Mouse (Mus musculus) intestine, postnatal 0 days (tissue): ENCODE data around the gene Atp6v1g1. TPM values are rescaled to one million over a fixed set of nuclear protein-coding genes. Genes with fewer than 3 reads are reported as not detected.

Experiments used
- ATAC-seq: fragments of 200-750 bp; cut with Nextera tagmentation; 2 replicates; pipeline ENCODE4 v1.8.0; 2017; ENCODE audit warnings: mild to moderate bottlenecking, moderate TSS enrichment, moderate library complexity
- H3K27ac ChIP-seq: fragments of 300-500 bp; sonication (generic); 2 replicates; pipeline ENCODE4 v1.5.1; 2014; ENCODE audit warnings: mild to moderate bottlenecking, low read depth, low read length, moderate library complexity
- H3K27me3 ChIP-seq: fragments of 300-500 bp; sonication (generic); replicated peaks from 2 replicates; pipeline ENCODE4 v1.6.1; 2014; ENCODE audit warnings: low read length, mixed read lengths; ENCODE audit not compliant: control insufficient read depth, insufficient read depth
- H3K36me3 ChIP-seq: fragments of 300-500 bp; sonication (generic); 2 replicates; pipeline ENCODE4 v1.6.1; 2014; ENCODE audit warnings: mild to moderate bottlenecking, moderate library complexity; ENCODE audit not compliant: control insufficient read depth, insufficient read depth
- H3K4me1 ChIP-seq: fragments of 300-500 bp; sonication (generic); replicated peaks from 2 replicates; pipeline ENCODE4 v1.6.1; 2014; ENCODE audit warnings: antibody characterized with exemption, low read length, mixed read lengths; ENCODE audit not compliant: control insufficient read depth, insufficient read depth
- H3K4me2 ChIP-seq: fragments of 300-500 bp; sonication (generic); replicated peaks from 2 replicates; pipeline ENCODE4 v1.6.1; 2014; ENCODE audit warnings: low read depth, mild to moderate bottlenecking, moderate library complexity
- H3K4me3 ChIP-seq: fragments of 300-500 bp; sonication (generic); 2 replicates; pipeline ENCODE4 v1.5.1; 2014; ENCODE audit warnings: low read depth, low read length
- H3K9ac ChIP-seq: fragments of 300-500 bp; sonication (generic); 2 replicates; pipeline ENCODE4 v1.6.1; 2014; ENCODE audit warnings: mild to moderate bottlenecking, low read depth, low read length
- H3K9me3 ChIP-seq: fragments of 300-500 bp; sonication (generic); 2 replicates; pipeline ENCODE4 v1.6.1; 2016; ENCODE audit warnings: mixed run types; ENCODE audit not compliant: control insufficient read depth
- CTCF ChIP-seq: sonication (generic); IDR thresholded peaks from 2 replicates; pipeline ENCODE4 v1.5.1; 2016; ENCODE audit warnings: low read depth, mild to moderate bottlenecking, control low read depth, antibody characterized with exemption, moderate library complexity
- WGBS: fragments of 180-500 bp; shearing (Covaris S2); extraction: QIAGEN DNeasy Blood & Tissue Kit; methylation state at CpG from one replicate; pipeline ENCODE4 v1.1.7; 2014; 5-methylcytosine and 5-hydroxymethylcytosine counted together
- polyA plus RNA-seq: library from polyadenylated mRNA; unstranded; fragments of >200 nt; fragmentation: Nextera tagmentation; extraction: Ambion mirVana; gene quantifications from 2 replicates; pipeline ENCODE4 v1.2.1, GENCODE M21; 2015

Atp6v1g1 gene
- polyA plus RNA-seq, 1 experiment from 2014 or later = 364 TPM

DNA sequence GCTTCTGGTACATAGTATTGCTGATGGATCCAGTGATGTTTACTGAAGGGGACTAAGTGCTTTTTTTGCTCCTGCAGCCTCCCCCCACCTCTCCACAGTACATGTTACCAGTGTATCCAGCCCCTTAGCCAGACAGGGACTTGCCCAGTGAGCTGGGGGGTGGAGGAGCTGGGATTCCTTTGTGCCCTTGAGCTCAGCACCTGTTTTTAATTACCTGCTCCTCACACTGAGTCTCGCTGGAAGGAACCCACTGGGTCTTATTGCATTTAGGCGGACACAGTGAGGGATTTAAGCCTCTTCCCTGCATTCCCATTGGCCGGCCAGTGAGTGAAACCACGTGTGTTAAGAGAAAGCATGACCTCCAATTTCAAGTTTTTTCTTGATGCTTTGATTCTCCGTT, 38.0 kb downstream of the Atp6v1g1 start:
- H3K9me3 ChIP-seq = no peaks in the 10 kb centered on the region
- no peak for TF ChIP-seq CTCF
- H3K9ac ChIP-seq = no peak overlapping the region
- no peak for ATAC-seq
- H3K4me2 ChIP-seq = no peak overlapping the region
- H3K27ac ChIP-seq = no peak overlapping the region
- H3K27me3 ChIP-seq = no peaks in the 10 kb centered on the region
- peaks cover 35% of the 10 kb centered on the region for H3K36me3 ChIP-seq
- no peak overlapping the region for H3K4me3 ChIP-seq
- H3K4me1 ChIP-seq = no peaks in the 10 kb centered on the region
- 85% methylated on average over 5 of the region's 5 CpGs for WGBS

DNA sequence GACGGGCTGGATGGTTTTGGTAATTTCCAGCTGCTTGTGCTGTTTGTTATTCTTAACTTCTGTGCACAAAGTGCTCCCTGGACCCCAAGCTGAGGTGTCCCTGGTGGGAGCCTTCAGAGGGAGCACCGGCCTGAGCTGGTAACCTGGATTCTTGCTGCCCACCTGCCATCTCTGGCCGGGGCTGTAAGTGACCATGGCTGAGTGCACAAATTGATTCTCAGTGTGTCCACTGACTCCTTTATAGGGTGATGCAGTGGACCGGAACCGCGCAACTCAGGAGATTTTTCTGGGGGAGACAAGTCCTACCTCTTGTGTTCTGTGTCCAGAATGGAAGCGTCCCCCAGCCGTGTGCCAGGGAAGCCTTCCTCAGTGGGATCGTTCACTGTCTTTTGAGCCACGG, 40.6 kb downstream of the Atp6v1g1 start:
- Histone ChIP-seq H3K27me3 (no peaks in the 10 kb centered on the region), H3K9me3 (no peaks in the 10 kb centered on the region), H3K27ac (no peak overlapping the region), H3K36me3 (peaks cover 18% of the 10 kb centered on the region), H3K4me1 (no peaks in the 10 kb centered on the region), H3K9ac (no peak overlapping the region), H3K4me2 (no peak overlapping the region), H3K4me3 (no peak overlapping the region)
- no peak for ATAC-seq
- WGBS = 91% methylated on average over 10 of the region's 10 CpGs
- TF ChIP-seq CTCF = no peak

DNA sequence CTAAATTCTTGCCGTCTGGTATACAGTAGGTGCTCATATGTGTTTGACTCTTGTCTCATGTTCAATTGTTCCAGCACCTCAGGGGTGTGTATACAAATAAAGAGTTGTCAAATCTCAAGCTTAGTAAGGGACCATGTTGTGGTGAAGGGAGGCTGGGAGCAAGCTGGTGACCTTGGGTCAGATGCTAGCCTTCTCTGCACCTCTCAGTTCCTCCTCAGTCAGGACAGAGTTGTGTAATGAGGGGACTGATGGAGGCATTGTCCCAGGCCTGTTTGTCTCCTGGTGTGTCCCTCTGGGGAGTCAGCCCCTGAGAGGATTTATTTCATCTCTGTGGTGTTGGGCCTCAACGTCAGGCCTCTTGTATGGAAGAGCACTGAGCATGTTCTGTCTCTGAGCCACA, 41.7 kb downstream of the Atp6v1g1 start:
- Histone ChIP-seq H3K9ac (no peak overlapping the region), H3K36me3 (peaks cover 16% of the 10 kb centered on the region), H3K4me1 (no peaks in the 10 kb centered on the region), H3K4me3 (no peak overlapping the region), H3K4me2 (no peak overlapping the region), H3K27ac (no peak overlapping the region), H3K27me3 (no peaks in the 10 kb centered on the region), H3K9me3 (no peaks in the 10 kb centered on the region)
- no peak for TF ChIP-seq CTCF
- WGBS = 86% methylated on average over 2 of the region's 2 CpGs
- ATAC-seq = no peak

DNA sequence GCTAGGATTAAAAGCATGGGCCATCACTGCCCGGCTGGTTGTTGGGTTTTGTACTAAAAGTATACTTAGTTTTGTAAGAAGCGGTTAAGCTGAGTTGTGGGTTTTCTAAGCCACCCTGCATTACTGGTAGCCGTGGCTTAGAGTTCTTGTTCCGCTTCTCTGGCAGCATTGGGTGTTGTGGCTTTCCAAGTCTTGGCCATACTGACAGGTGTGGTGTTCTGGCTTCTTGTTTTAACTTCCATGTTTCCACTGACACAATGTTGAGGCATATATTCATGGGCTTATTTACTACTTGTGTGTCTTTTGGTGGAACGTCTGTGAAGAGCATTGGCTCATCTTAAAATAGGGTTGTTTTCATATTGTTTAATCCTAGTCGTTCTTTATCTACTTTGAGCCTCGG, 45.4 kb downstream of the Atp6v1g1 start:
- WGBS = 82% methylated on average over 7 of the region's 7 CpGs
- no peak overlapping the region for H3K4me3 ChIP-seq
- no peak for ATAC-seq
- no peak overlapping the region for H3K27ac ChIP-seq
- no peak overlapping the region for H3K4me2 ChIP-seq
- peaks cover 4% of the 10 kb centered on the region; the same call in 1 of the 2 replicates for H3K4me1 ChIP-seq
- no peak for TF ChIP-seq CTCF
- H3K9me3 ChIP-seq = no peaks in the 10 kb centered on the region
- no peak overlapping the region for H3K9ac ChIP-seq
- H3K36me3 ChIP-seq = 0 out of 2 replicates have a peak, but pooled peaks cover 3% of the 10 kb centered on the region
- H3K27me3 ChIP-seq = no peaks in the 10 kb centered on the region

DNA sequence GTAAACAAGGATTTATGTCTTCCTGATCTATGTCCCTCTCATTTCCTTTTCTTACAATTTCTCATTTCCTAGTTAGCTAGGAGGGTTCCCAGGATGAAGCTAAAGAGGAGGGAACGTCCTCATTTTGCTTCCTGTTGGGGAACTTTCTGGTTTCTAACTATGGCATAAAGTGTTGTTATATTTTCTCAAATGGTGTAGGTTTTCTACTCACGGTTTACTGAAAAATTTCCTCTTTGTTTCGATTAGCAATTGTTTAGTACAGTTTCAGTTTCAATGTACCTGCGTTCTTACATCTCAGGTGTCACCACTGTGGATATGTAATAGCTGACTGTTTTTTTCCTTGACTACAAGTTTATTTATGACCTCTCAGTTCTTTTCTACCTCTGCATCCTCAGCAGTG, 46.0 kb downstream of the Atp6v1g1 start:
- no peaks in the 10 kb centered on the region for H3K9me3 ChIP-seq
- no peak overlapping the region for H3K4me3 ChIP-seq
- WGBS = 74% methylated on average over 4 of the region's 4 CpGs
- no peak overlapping the region for H3K4me2 ChIP-seq
- no peak overlapping the region for H3K27ac ChIP-seq
- peaks cover 9% of the 10 kb centered on the region; the same call in 1 of the 2 replicates for H3K4me1 ChIP-seq
- no peak overlapping the region for H3K9ac ChIP-seq
- no peak for TF ChIP-seq CTCF
- no peaks in the 10 kb centered on the region for H3K36me3 ChIP-seq
- H3K27me3 ChIP-seq = no peaks in the 10 kb centered on the region
- ATAC-seq = no peak

DNA sequence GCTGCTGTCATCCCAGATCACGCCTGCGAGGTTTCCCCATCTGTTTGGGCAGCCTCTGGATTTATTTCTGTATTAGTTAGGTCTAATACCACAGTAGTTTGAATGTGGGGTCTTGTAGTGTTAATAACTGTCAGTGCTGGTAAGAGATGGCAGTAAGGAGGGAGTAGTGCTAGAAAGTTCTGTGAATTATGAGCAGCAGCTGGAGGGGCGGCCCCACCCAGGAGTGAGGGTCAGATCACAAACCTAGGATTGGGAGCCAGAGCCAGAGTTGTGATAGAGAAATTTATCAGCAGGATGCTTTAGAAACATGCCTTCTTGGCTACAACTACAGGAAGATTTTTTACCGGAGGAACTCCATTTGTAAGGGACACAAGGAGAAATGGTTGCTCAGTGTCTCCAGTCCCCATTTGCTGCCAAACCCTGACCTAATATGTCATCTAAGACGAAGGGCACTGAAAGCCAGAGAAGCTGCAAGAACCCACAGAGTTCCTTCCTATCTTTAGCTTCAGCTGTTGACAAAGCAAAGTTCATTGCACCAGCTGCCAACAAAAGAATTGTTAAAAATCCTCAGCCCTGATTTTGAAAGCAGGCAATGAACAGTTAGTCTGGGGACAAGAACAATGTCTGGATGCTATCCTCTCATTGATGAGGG, 50.0 kb downstream of the Atp6v1g1 start:
- Histone ChIP-seq H3K27ac (no peak overlapping the region), H3K27me3 (no peaks in the 10 kb centered on the region), H3K4me3 (no peak overlapping the region), H3K36me3 (no peaks in the 10 kb centered on the region), H3K9ac (no peak overlapping the region), H3K4me2 (no peak overlapping the region), H3K4me1 (peaks cover 9% of the 10 kb centered on the region; the same call in 1 of the 2 replicates), H3K9me3 (no peaks in the 10 kb centered on the region)
- no peak for TF ChIP-seq CTCF
- ATAC-seq = no peak
- 53% methylated on average over 5 of the region's 5 CpGs for WGBS
